Mouse (Mus musculus) kidney, adult 11 months (tissue): Measurements from ENCODE around the gene Rpp14.

ENCODE experiments used
- DNase-seq: peaks from one replicate; pipeline ENCODE4 v3.0.0; 2022

Gene Rpp14

GRCm38 (mm10) chr14:8062076-8062475, 18.1 kb upstream of the Rpp14 start:
- no peak for DNase-seq

GRCm38 (mm10) chr14:8062537-8063301, 17.4 kb upstream of the Rpp14 start:
- DNase-seq, result no peak

- no peak for DNase-seq
These were observed 16.1 kb upstream of the Rpp14 start for GRCm38 (mm10) chr14:8063835-8064785.

- DNase-seq, result no peak
These were observed 551 bp downstream of the Rpp14 start for GRCm38 (mm10) chr14:8080718-8081117.

- no peak for DNase-seq
These were observed 2.8 kb downstream of the Rpp14 start for GRCm38 (mm10) chr14:8082949-8083348.

- DNase-seq, result no peak
These were observed 8.8 kb downstream of the Rpp14 start for GRCm38 (mm10) chr14:8089016-8089415.

- DNase-seq, result no peak
These were observed 12.4 kb downstream of the Rpp14 start for GRCm38 (mm10) chr14:8092573-8092972.

GRCm38 (mm10) chr14:8093427-8093826, 13.3 kb downstream of the Rpp14 start:
- DNase-seq, result no peak

- no peak for DNase-seq
These were observed 14.9 kb downstream of the Rpp14 start for GRCm38 (mm10) chr14:8094931-8095561.

GRCm38 (mm10) chr14:8095562-8095950, 15.4 kb downstream of the Rpp14 start:
- peak; percentile 25 for DNase-seq

- peak; percentile 88 for DNase-seq
These were observed 18.0 kb downstream of the Rpp14 start, which contains the start of gene Pxk for GRCm38 (mm10) chr14:8097978-8098686. Gene Pxk (plus strand): TSS chr14:8098211.

GRCm38 (mm10) chr14:8098687-8098995, 18.5 kb downstream of the Rpp14 start:
- DNase-seq, result no peak

- DNase-seq, result no peak
These were observed 19.4 kb downstream of the Rpp14 start for GRCm38 (mm10) chr14:8099561-8100021.

- DNase-seq, result no peak
These were observed 21.7 kb downstream of the Rpp14 start for GRCm38 (mm10) chr14:8101886-8102285.

GRCm38 (mm10) chr14:8102676-8103075, 22.5 kb downstream of the Rpp14 start:
- DNase-seq, result peak; percentile 78

GRCm38 (mm10) chr14:8108047-8108446, 27.9 kb downstream of the Rpp14 start:
- DNase-seq, result no peak

GRCm38 (mm10) chr14:8108976-8109375, 28.8 kb downstream of the Rpp14 start:
- DNase-seq, result no peak

GRCm38 (mm10) chr14:8111545-8111944, 31.4 kb downstream of the Rpp14 start:
- peak; percentile 44 for DNase-seq

- no peak for DNase-seq
These were observed 31.9 kb downstream of the Rpp14 start for GRCm38 (mm10) chr14:8112036-8112435.

- no peak for DNase-seq
These were observed 33.4 kb downstream of the Rpp14 start for GRCm38 (mm10) chr14:8113616-8114015.

- no peak for DNase-seq
These were observed 34.1 kb downstream of the Rpp14 start for GRCm38 (mm10) chr14:8114306-8114705.

- no peak for DNase-seq
These were observed 34.6 kb downstream of the Rpp14 start for GRCm38 (mm10) chr14:8114756-8115155.

GRCm38 (mm10) chr14:8115772-8116171, 35.6 kb downstream of the Rpp14 start:
- no peak for DNase-seq
